Mouse (Mus musculus): ENCODE results near the gene Ppp1r13l. TPM values are rescaled to one million over a fixed set of nuclear protein-coding genes. Genes with fewer than 3 reads are reported as not detected.
A peak's percentile ranks its signal among the peaks of the same experiment; 100 is the strongest.

The Ppp1r13l gene
- polyA plus RNA-seq, 1 experiment = 21.5 TPM

- Histone ChIP-seq H3K79me2 (ENCODE audit: control insufficient read depth, insufficient read depth) (no peaks in the 10 kb centered on the region), H3K79me3 (ENCODE audit: low read depth) (no peaks in the 10 kb centered on the region), H3K4me3 (ENCODE audit: insufficient read depth, poor library complexity, severe bottlenecking) (peak overlapping the region; percentile 0), H3K36me3 (ENCODE audit: control insufficient read depth, insufficient read depth) (no peaks in the 10 kb centered on the region), H3ac (ENCODE audit: control insufficient read depth, insufficient read length, low read depth) (no peak overlapping the region), H3K27me3 (ENCODE audit: control insufficient read depth, insufficient read depth, insufficient read length) (no peaks in the 10 kb centered on the region)
- TF ChIP-seq MAX (IDR thresholded peaks at IDR 0.05) (no peak), USF1 (IDR thresholded peaks at IDR 0.05; ENCODE audit: low read depth) (no peak), MYOG (IDR thresholded peaks at IDR 0.05; ENCODE audit: control insufficient read depth, extremely low read depth, insufficient read length) (no peak), CEBPB (IDR thresholded peaks at IDR 0.05; ENCODE audit: low read depth) (no peak), MYOD1 (IDR thresholded peaks at IDR 0.05; ENCODE audit: control insufficient read depth, insufficient read length, low read depth) (no peak), CTCF (IDR thresholded peaks at IDR 0.05; ENCODE audit: control insufficient read depth, insufficient read depth, insufficient read length) (no peak), FOSL1 (IDR thresholded peaks at IDR 0.05; ENCODE audit: insufficient read depth, low read length, poor library complexity, severe bottlenecking) (no peak)
Observed at GRCm38 (mm10) chr7:19327782-19328181, 31.8 kb upstream of the Ppp1r13l start.

- H3K36me3 ChIP-seq (ENCODE audit: control insufficient read depth, insufficient read depth) = no peaks in the 10 kb centered on the region
- H3K27me3 ChIP-seq (ENCODE audit: control insufficient read depth, insufficient read depth, insufficient read length) = no peaks in the 10 kb centered on the region
- H3K79me3 ChIP-seq (ENCODE audit: low read depth) = no peaks in the 10 kb centered on the region
- TF ChIP-seq CEBPB (IDR thresholded peaks at IDR 0.05; ENCODE audit: low read depth) = no peak
- no peak overlapping the region for H3K4me3 ChIP-seq (ENCODE audit: insufficient read depth, poor library complexity, severe bottlenecking)
- no peak overlapping the region for H3ac ChIP-seq (ENCODE audit: control insufficient read depth, insufficient read length, low read depth)
- H3K79me2 ChIP-seq (ENCODE audit: control insufficient read depth, insufficient read depth) = peaks cover 2% of the 10 kb centered on the region
Observed at GRCm38 (mm10) chr7:19328425-19328824, 31.1 kb upstream of the Ppp1r13l start.

GRCm38 (mm10) chr7:19331910-19332309 is 27.6 kb upstream of the Ppp1r13l start:
- no peaks in the 10 kb centered on the region for H3K27me3 ChIP-seq (ENCODE audit: control insufficient read depth, insufficient read depth, insufficient read length)
- peaks cover 2% of the 10 kb centered on the region for H3K79me3 ChIP-seq (ENCODE audit: low read depth)
- TF ChIP-seq MAX (IDR thresholded peaks at IDR 0.05) (no peak), USF1 (IDR thresholded peaks at IDR 0.05; ENCODE audit: low read depth) (no peak), MYOG (IDR thresholded peaks at IDR 0.05; ENCODE audit: control insufficient read depth, extremely low read depth, insufficient read length) (no peak), MYOD1 (IDR thresholded peaks at IDR 0.05; ENCODE audit: control insufficient read depth, insufficient read length, low read depth) (no peak), FOSL1 (IDR thresholded peaks at IDR 0.05; ENCODE audit: insufficient read depth, low read length, poor library complexity, severe bottlenecking) (no peak), CTCF (IDR thresholded peaks at IDR 0.05; ENCODE audit: control insufficient read depth, insufficient read depth, insufficient read length) (no peak), CEBPB (IDR thresholded peaks at IDR 0.05; ENCODE audit: low read depth) (no peak)
- peaks cover 25% of the 10 kb centered on the region for H3K79me2 ChIP-seq (ENCODE audit: control insufficient read depth, insufficient read depth)
- no peak overlapping the region for H3ac ChIP-seq (ENCODE audit: control insufficient read depth, insufficient read length, low read depth)
- H3K4me3 ChIP-seq (ENCODE audit: insufficient read depth, poor library complexity, severe bottlenecking) = no peak overlapping the region
- H3K36me3 ChIP-seq (ENCODE audit: control insufficient read depth, insufficient read depth) = no peaks in the 10 kb centered on the region

- no peaks in the 10 kb centered on the region for H3K27me3 ChIP-seq (ENCODE audit: control insufficient read depth, insufficient read depth, insufficient read length)
- peaks cover 2% of the 10 kb centered on the region for H3K79me3 ChIP-seq (ENCODE audit: low read depth)
- peaks cover 25% of the 10 kb centered on the region for H3K79me2 ChIP-seq (ENCODE audit: control insufficient read depth, insufficient read depth)
- H3ac ChIP-seq (ENCODE audit: control insufficient read depth, insufficient read length, low read depth) = peak overlapping the region; percentile 71
- TF ChIP-seq MAX (IDR thresholded peaks at IDR 0.05) (no peak), MYOD1 (IDR thresholded peaks at IDR 0.05; ENCODE audit: control insufficient read depth, insufficient read length, low read depth) (no peak), FOSL1 (IDR thresholded peaks at IDR 0.05; ENCODE audit: insufficient read depth, low read length, poor library complexity, severe bottlenecking) (no peak), MYOG (IDR thresholded peaks at IDR 0.05; ENCODE audit: control insufficient read depth, extremely low read depth, insufficient read length) (no peak), CTCF (IDR thresholded peaks at IDR 0.05; ENCODE audit: control insufficient read depth, insufficient read depth, insufficient read length) (no peak), CEBPB (IDR thresholded peaks at IDR 0.05; ENCODE audit: low read depth) (no peak), USF1 (IDR thresholded peaks at IDR 0.05; ENCODE audit: low read depth) (no peak)
- H3K4me3 ChIP-seq (ENCODE audit: insufficient read depth, poor library complexity, severe bottlenecking) = peak overlapping the region; percentile 30
- H3K36me3 ChIP-seq (ENCODE audit: control insufficient read depth, insufficient read depth) = no peaks in the 10 kb centered on the region
Observed at GRCm38 (mm10) chr7:19332709-19333352, 26.7 kb upstream of the Ppp1r13l start.

DNA sequence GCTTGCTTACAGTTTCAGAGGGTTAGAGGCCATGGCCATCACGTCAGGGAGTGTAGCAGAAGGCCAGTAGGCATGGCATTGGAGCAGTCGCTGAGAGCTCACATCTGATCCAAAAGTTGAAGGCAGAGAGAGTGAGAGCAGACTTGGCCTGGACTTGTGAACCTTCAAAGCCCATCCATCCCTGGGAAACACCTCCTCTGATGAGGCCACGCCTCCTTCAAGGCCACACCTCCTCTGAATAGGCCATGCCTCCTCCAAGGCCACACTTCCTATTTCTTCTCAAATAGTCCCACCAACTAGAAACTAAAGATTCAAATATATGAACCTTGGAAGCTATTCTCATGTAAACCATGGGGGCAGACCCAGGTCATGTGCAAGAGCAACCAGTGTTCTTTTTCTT is 24.0 kb upstream of the Ppp1r13l start:
- TF ChIP-seq FOSL1 (IDR thresholded peaks at IDR 0.05; ENCODE audit: insufficient read depth, low read length, poor library complexity, severe bottlenecking) (no peak), MYOG (IDR thresholded peaks at IDR 0.05; ENCODE audit: control insufficient read depth, extremely low read depth, insufficient read length) (no peak), CTCF (IDR thresholded peaks at IDR 0.05; ENCODE audit: control insufficient read depth, insufficient read depth, insufficient read length) (no peak), MYOD1 (IDR thresholded peaks at IDR 0.05; ENCODE audit: control insufficient read depth, insufficient read length, low read depth) (no peak), USF1 (IDR thresholded peaks at IDR 0.05; ENCODE audit: low read depth) (no peak), MAX (IDR thresholded peaks at IDR 0.05) (no peak), CEBPB (IDR thresholded peaks at IDR 0.05; ENCODE audit: low read depth) (no peak)
- Histone ChIP-seq H3K79me2 (ENCODE audit: control insufficient read depth, insufficient read depth) (peaks cover 25% of the 10 kb centered on the region), H3K4me3 (ENCODE audit: insufficient read depth, poor library complexity, severe bottlenecking) (no peak overlapping the region), H3ac (ENCODE audit: control insufficient read depth, insufficient read length, low read depth) (no peak overlapping the region), H3K36me3 (ENCODE audit: control insufficient read depth, insufficient read depth) (no peaks in the 10 kb centered on the region), H3K27me3 (ENCODE audit: control insufficient read depth, insufficient read depth, insufficient read length) (no peaks in the 10 kb centered on the region), H3K79me3 (ENCODE audit: low read depth) (peaks cover 2% of the 10 kb centered on the region)

GRCm38 (mm10) chr7:19337122-19337521 is 22.4 kb upstream of the Ppp1r13l start:
- no peaks in the 10 kb centered on the region for H3K36me3 ChIP-seq (ENCODE audit: control insufficient read depth, insufficient read depth)
- peaks cover 2% of the 10 kb centered on the region for H3K79me3 ChIP-seq (ENCODE audit: low read depth)
- H3K79me2 ChIP-seq (ENCODE audit: control insufficient read depth, insufficient read depth) = peaks cover 25% of the 10 kb centered on the region
- no peak overlapping the region for H3K4me3 ChIP-seq (ENCODE audit: insufficient read depth, poor library complexity, severe bottlenecking)
- TF ChIP-seq MAX (IDR thresholded peaks at IDR 0.05) (no peak), FOSL1 (IDR thresholded peaks at IDR 0.05; ENCODE audit: insufficient read depth, low read length, poor library complexity, severe bottlenecking) (no peak), CEBPB (IDR thresholded peaks at IDR 0.05; ENCODE audit: low read depth) (no peak), USF1 (IDR thresholded peaks at IDR 0.05; ENCODE audit: low read depth) (no peak), CTCF (IDR thresholded peaks at IDR 0.05; ENCODE audit: control insufficient read depth, insufficient read depth, insufficient read length) (no peak), MYOG (IDR thresholded peaks at IDR 0.05; ENCODE audit: control insufficient read depth, extremely low read depth, insufficient read length) (no peak)
- H3ac ChIP-seq (ENCODE audit: control insufficient read depth, insufficient read length, low read depth) = no peak overlapping the region
- H3K27me3 ChIP-seq (ENCODE audit: control insufficient read depth, insufficient read depth, insufficient read length) = no peaks in the 10 kb centered on the region
